Comparison of ENCODE assay signal across 10 mouse cellular contexts in the genomic region with DNA sequence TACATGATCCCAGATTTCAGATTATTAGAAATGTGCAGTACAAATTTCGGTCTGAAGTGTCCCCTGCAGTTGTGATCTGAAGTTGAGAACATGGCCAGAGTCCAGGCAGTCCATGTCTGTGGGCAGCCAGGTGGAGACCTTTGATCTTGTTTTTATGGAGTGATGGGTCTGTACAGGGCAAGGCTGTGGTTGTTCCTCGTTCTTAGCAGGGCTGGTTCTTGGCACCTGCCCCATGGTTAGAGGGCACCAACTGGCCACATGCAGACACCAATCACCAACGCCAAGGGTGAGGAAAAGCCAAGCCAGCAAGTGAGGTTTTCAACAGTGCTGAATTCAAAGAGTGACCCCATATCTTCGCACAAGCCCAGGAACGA.
DNase-seq lines count a peak whose midpoint lies in the region.
"Had no signal": no experiment of that assay in that cellular context is flagged by ENCODE, and none has a peak within 500 bp of the region (broad histone marks: within the 10 kb centered on the region; RNA-seq: fewer than 3 reads in every experiment).

No protein-coding gene starts in this region.

- peak; percentile 18 for DNase-seq in gastrocnemius, postnatal 25 days
- no peak for DNase-seq in gastrocnemius, adult 8-10 months (ENCODE audit: low spot score in 2 of 2)
- peak; percentile 68 for DNase-seq in cerebellum, adult 11-12 months
- DNase-seq in cerebellum, postnatal 10 days, result peak; percentile 62 to 77
- peak; percentile 82 to 94 for DNase-seq in kidney, postnatal 25 days
- DNase-seq in right cerebral cortex, adult 2 months (ENCODE audit: low spot score in 2 of 2), result no peak
- DNase-seq in lung, postnatal 36 days, result no peak
- DNase-seq: heart, adult 18-20 months; right cerebral cortex, postnatal 25 days; thymus, adult 18-20 months had no signal

Comparison
In these comparisons a context has a peak if more than half of its experiments do, and no peak if none do; other contexts are left out.
1. DNase-seq: peak in gastrocnemius, postnatal 25 days (single experiment), cerebellum, adult 11-12 months (single experiment), cerebellum, postnatal 10 days (2 of 2) and kidney, postnatal 25 days (2 of 2); none in gastrocnemius, adult 8-10 months (0 of 2), right cerebral cortex, adult 2 months (0 of 2) and lung, postnatal 36 days (single experiment).